Mouse (Mus musculus): ENCODE data around the gene Nkg7.

DNA sequence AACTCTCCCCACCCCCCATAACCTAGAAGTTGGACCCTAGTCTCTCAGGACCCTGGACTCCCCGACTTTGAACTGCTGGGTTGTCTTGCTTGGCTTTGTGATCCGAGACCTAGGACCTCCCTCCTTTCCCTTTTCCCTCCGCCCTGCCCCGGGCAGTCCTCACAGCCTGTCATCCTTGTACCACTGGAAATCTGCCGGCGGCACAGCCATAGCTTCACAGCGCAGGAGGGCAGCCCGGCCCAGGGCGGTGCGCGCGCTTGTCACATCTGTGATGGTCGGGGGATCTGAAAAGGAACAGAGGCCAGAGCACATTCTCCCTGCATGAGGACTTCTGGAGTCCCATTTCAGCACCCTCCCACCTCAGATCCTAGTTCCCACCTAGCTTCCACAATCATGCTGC is 39.5 kb downstream of the Nkg7 start:
- TF ChIP-seq CTCF (IDR thresholded peaks at IDR 0.05; ENCODE audit: borderline replicate concordance, control insufficient read depth, extremely low read depth, insufficient read depth, low read length, poor library complexity) (no peak), POLR2A (IDR thresholded peaks at IDR 0.05; ENCODE audit: control insufficient read depth, extremely low read depth, insufficient read depth, low read length, poor library complexity) (no peak)
